Mouse (Mus musculus): ENCODE measurements around the gene Gm428. TPM values are rescaled to one million over a fixed set of nuclear protein-coding genes. Genes with fewer than 3 reads are reported as not detected.

Gene Gm428
- polyA plus RNA-seq (2014; fragmentation: Illumina TruSeq; extraction: RNeasy Lipid Tissue Mini Kit (QIAGEN cat#74804); ENCODE audit: low read depth, low replicate concordance), result not detected

DNA sequence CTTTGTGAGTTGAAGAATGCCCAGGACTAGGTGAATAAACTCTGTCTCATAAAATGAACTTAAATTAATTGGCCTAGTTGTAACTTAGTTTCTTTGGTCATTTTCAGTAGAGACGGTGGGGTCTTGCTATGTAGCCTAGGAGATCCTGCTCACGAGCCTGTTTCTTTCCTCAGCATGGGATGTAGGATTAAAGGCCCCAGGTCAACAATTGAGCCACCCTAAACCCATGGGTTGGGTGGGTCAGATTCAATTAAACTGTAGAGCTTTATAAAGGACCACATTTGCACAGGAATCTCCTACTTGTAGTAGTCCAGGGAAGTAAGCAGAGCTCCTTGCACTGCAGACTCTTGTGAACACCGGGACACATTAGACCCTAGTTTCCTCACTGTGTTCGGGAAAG is at the start of gene Gm428:
Gene Gm428, plus strand, starts transcription at position 301 of the 400 bp plus-strand sequence.

DNA sequence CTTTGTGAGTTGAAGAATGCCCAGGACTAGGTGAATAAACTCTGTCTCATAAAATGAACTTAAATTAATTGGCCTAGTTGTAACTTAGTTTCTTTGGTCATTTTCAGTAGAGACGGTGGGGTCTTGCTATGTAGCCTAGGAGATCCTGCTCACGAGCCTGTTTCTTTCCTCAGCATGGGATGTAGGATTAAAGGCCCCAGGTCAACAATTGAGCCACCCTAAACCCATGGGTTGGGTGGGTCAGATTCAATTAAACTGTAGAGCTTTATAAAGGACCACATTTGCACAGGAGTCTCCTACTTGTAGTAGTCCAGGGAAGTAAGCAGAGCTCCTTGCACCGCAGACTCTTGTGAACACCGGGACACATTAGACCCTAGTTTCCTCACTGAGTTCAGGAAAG is 45.5 kb upstream of the Gm428 start, which contains the start of gene Gm11236:
Gene Gm11236, plus strand, starts transcription at position 301 of the 400 bp plus-strand sequence.

DNA sequence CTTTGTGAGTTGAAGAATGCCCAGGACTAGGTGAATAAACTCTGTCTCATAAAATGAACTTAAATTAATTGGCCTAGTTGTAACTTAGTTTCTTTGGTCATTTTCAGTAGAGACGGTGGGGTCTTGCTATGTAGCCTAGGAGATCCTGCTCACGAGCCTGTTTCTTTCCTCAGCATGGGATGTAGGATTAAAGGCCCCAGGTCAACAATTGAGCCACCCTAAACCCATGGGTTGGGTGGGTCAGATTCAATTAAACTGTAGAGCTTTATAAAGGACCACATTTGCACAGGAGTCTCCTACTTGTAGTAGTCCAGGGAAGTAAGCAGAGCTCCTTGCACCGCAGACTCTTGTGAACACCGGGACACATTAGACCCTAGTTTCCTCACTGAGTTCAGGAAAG is 15.3 kb upstream of the Gm428 start, which contains the start of gene Gm11239:
Gene Gm11239, plus strand, starts transcription at position 301 of the 400 bp plus-strand sequence.

Other genes with a start within 250 kb of the Gm428 start
- gene Gm11238, start 75.6 kb upstream of the Gm428 start, polyA plus RNA-seq (2014; fragmentation: Illumina TruSeq; extraction: RNeasy Lipid Tissue Mini Kit (QIAGEN cat#74804); ENCODE audit: low read depth, low replicate concordance), result not detected
- not detected for gene Gm11237, start 60.5 kb upstream of the Gm428 start, polyA plus RNA-seq (2014; fragmentation: Illumina TruSeq; extraction: RNeasy Lipid Tissue Mini Kit (QIAGEN cat#74804); ENCODE audit: low read depth, low replicate concordance)
- not detected for gene Gm11236, start 45.4 kb upstream of the Gm428 start, polyA plus RNA-seq (2014; fragmentation: Illumina TruSeq; extraction: RNeasy Lipid Tissue Mini Kit (QIAGEN cat#74804); ENCODE audit: low read depth, low replicate concordance)
- gene Gm11239, start 15.2 kb upstream of the Gm428 start, polyA plus RNA-seq (2014; fragmentation: Illumina TruSeq; extraction: RNeasy Lipid Tissue Mini Kit (QIAGEN cat#74804); ENCODE audit: low read depth, low replicate concordance), result not detected
- 0.84 TPM for gene Rasef, start 107.5 kb downstream of the Gm428 start, polyA plus RNA-seq (2014; fragmentation: Illumina TruSeq; extraction: RNeasy Lipid Tissue Mini Kit (QIAGEN cat#74804); ENCODE audit: low read depth, low replicate concordance)
- not detected for gene Gm11758, start 192.8 kb downstream of the Gm428 start, polyA plus RNA-seq (2014; fragmentation: Illumina TruSeq; extraction: RNeasy Lipid Tissue Mini Kit (QIAGEN cat#74804); ENCODE audit: low read depth, low replicate concordance)
- gene Gm11757, start 207.6 kb downstream of the Gm428 start, polyA plus RNA-seq (2014; fragmentation: Illumina TruSeq; extraction: RNeasy Lipid Tissue Mini Kit (QIAGEN cat#74804); ENCODE audit: low read depth, low replicate concordance), result not detected
- not detected for gene Gm13871, start 222.4 kb downstream of the Gm428 start, polyA plus RNA-seq (2014; fragmentation: Illumina TruSeq; extraction: RNeasy Lipid Tissue Mini Kit (QIAGEN cat#74804); ENCODE audit: low read depth, low replicate concordance)
- 9.3 TPM for gene Gm11756, start 237.2 kb downstream of the Gm428 start, polyA plus RNA-seq (2014; fragmentation: Illumina TruSeq; extraction: RNeasy Lipid Tissue Mini Kit (QIAGEN cat#74804); ENCODE audit: low read depth, low replicate concordance)